Mouse (Mus musculus) myocyte (in vitro differentiated cells): ENCODE measurements around the gene Bmp6. TPM values are rescaled to one million over a fixed set of nuclear protein-coding genes. Genes with fewer than 3 reads are reported as not detected.

ENCODE experiments used
- H3K27me3 ChIP-seq: one replicate; pipeline ENCODE4 v1.6.1; 2011; ENCODE audit not compliant: control insufficient read depth, insufficient read depth, insufficient read length
- H3K36me3 ChIP-seq: one replicate; pipeline ENCODE4 v1.6.1; 2011; ENCODE audit not compliant: control insufficient read depth, insufficient read depth
- H3K4me2 ChIP-seq: one replicate; pipeline ENCODE4 v1.6.1; 2011; ENCODE audit warnings: low read depth, control low read depth
- H3K4me3 ChIP-seq: one replicate; pipeline ENCODE4 v1.5.1; 2011; ENCODE audit warnings: mild to moderate bottlenecking, control low read depth, moderate library complexity
- H3K79me2 ChIP-seq: one replicate; pipeline ENCODE4 v1.6.1; 2011; ENCODE audit not compliant: control insufficient read depth, insufficient read depth
- H3ac ChIP-seq: one replicate; pipeline ENCODE4 v1.6.1; 2011; ENCODE audit not compliant: control insufficient read depth, insufficient read length
- CEBPB ChIP-seq: IDR thresholded peaks from 2 replicates; pipeline ENCODE4 v1.6.1; 2011; ENCODE audit warnings: mild to moderate bottlenecking, moderate library complexity; ENCODE audit not compliant: poor library complexity, insufficient read depth, severe bottlenecking
- E2F4 ChIP-seq: IDR thresholded peaks from one replicate; pipeline ENCODE4 v1.6.1; 2011; ENCODE audit warnings: mild to moderate bottlenecking, control low read depth, moderate library complexity; ENCODE audit not compliant: insufficient read depth
- MAX ChIP-seq: IDR thresholded peaks from one replicate; pipeline ENCODE4 v1.6.1; 2011; ENCODE audit warnings: low read depth, mild to moderate bottlenecking, control low read depth
- MYOD1 ChIP-seq, 3 experiments: IDR thresholded peaks; one replicate each; pipeline ENCODE4 v1.6.1; 2011; ENCODE audit warnings: control low read depth in 2 of 3, low read depth in 2 of 3, mild to moderate bottlenecking in 2 of 3, moderate library complexity in 1 of 3; ENCODE audit not compliant: insufficient read length in 2 of 3, control insufficient read depth in 1 of 3
- MYOG ChIP-seq, 3 experiments: IDR thresholded peaks; one replicate each; pipeline ENCODE4 v1.6.1; 2011; ENCODE audit warnings: control low read depth in 2 of 3, low read depth in 2 of 3, mild to moderate bottlenecking in 2 of 3; ENCODE audit not compliant: insufficient read length in 2 of 3, control insufficient read depth in 1 of 3, insufficient read depth in 1 of 3
- POLR2A ChIP-seq: IDR thresholded peaks from one replicate; pipeline ENCODE4 v1.6.1; 2011; ENCODE audit warnings: low read depth, mild to moderate bottlenecking, control low read depth, moderate library complexity; ENCODE audit not compliant: insufficient read length
- POLR2AphosphoS2 ChIP-seq: IDR thresholded peaks from one replicate; pipeline ENCODE4 v1.6.1; 2011; ENCODE audit warnings: low read depth, control low read depth; ENCODE audit not compliant: insufficient read length
- REST ChIP-seq: IDR thresholded peaks from one replicate; pipeline ENCODE4 v1.6.1; 2011; ENCODE audit warnings: mild to moderate bottlenecking, control low read depth, moderate library complexity; ENCODE audit not compliant: insufficient read depth, insufficient read length
- SRF ChIP-seq: IDR thresholded peaks from one replicate; pipeline ENCODE4 v1.6.1; 2011; ENCODE audit warnings: low read depth; ENCODE audit not compliant: control insufficient read depth, insufficient read length
- TCF12 ChIP-seq: IDR thresholded peaks from one replicate; pipeline ENCODE4 v1.6.1; 2011; ENCODE audit warnings: mild to moderate bottlenecking, control low read depth; ENCODE audit not compliant: poor library complexity, insufficient read depth, severe bottlenecking
- TCF3 ChIP-seq: IDR thresholded peaks from one replicate; pipeline ENCODE4 v1.6.1; 2011; ENCODE audit warnings: low read depth, control low read depth; ENCODE audit not compliant: insufficient read length
- USF1 ChIP-seq: IDR thresholded peaks from one replicate; pipeline ENCODE4 v1.6.1; 2011; ENCODE audit warnings: low read depth, mild to moderate bottlenecking, control low read depth, moderate library complexity
- polyA plus RNA-seq: library from polyadenylated mRNA; unstranded; fragments of >200 nt; fragmentation: generic; extraction: Trizol; gene quantifications from one replicate; pipeline ENCODE4 v1.2.1, GENCODE M21; 2012; ENCODE audit warnings: missing spikeins

Gene Bmp6
- polyA plus RNA-seq, 1 experiment, result 0.06 TPM

- H3K4me2 ChIP-seq, result no peak overlapping the region
- TF ChIP-seq REST, result no peak
- no peak for TF ChIP-seq CEBPB
- TF ChIP-seq SRF, result no peak
- no peak for TF ChIP-seq MYOG (IDR thresholded peaks at IDR 0.05; ENCODE audit: control insufficient read depth in 1 of 3, insufficient read depth in 1 of 3, insufficient read length in 2 of 3, low read depth in 2 of 3)
- H3K27me3 ChIP-seq, result no peaks in the 10 kb centered on the region
- H3ac ChIP-seq, result no peak overlapping the region
- no peaks in the 10 kb centered on the region for H3K79me2 ChIP-seq
- no peaks in the 10 kb centered on the region for H3K36me3 ChIP-seq
- no peak overlapping the region for H3K4me3 ChIP-seq
These were observed 30.3 kb upstream of the Bmp6 start for GRCm38 (mm10) chr13:38314590-38314989.

- Histone ChIP-seq H3K4me2 (no peak overlapping the region), H3K79me2 (no peaks in the 10 kb centered on the region), H3K27me3 (no peaks in the 10 kb centered on the region), H3K4me3 (no peak overlapping the region), H3K36me3 (no peaks in the 10 kb centered on the region), H3ac (no peak overlapping the region)
- TF ChIP-seq POLR2A (no peak), MYOG (IDR thresholded peaks at IDR 0.05; ENCODE audit: control insufficient read depth in 1 of 3, insufficient read depth in 1 of 3, insufficient read length in 2 of 3, low read depth in 2 of 3) (no peak), USF1 (no peak), TCF3 (no peak), TCF12 (no peak), POLR2AphosphoS2 (no peak), E2F4 (no peak), SRF (no peak), MAX (no peak), REST (no peak), CEBPB (no peak), MYOD1 (IDR thresholded peaks at IDR 0.05; ENCODE audit: control insufficient read depth in 1 of 3, insufficient read length in 2 of 3, low read depth in 2 of 3) (no peak)
These were observed 26.5 kb upstream of the Bmp6 start for GRCm38 (mm10) chr13:38318418-38318817.

GRCm38 (mm10) chr13:38320354-38320753 lies 24.6 kb upstream of the Bmp6 start:
- H3K4me3 ChIP-seq, result no peak overlapping the region

GRCm38 (mm10) chr13:38324452-38324851 lies 20.5 kb upstream of the Bmp6 start:
- H3K27me3 ChIP-seq, result no peaks in the 10 kb centered on the region
- no peak overlapping the region for H3K4me2 ChIP-seq
- no peaks in the 10 kb centered on the region for H3K36me3 ChIP-seq
- H3K4me3 ChIP-seq, result no peak overlapping the region
- TF ChIP-seq TCF3, result no peak
- H3K79me2 ChIP-seq, result no peaks in the 10 kb centered on the region
- no peak overlapping the region for H3ac ChIP-seq

More at GRCm38 (mm10) chr13:38320354-38320753, 24.6 kb upstream of the Bmp6 start:
- no peak for TF ChIP-seq SRF
- no peak for TF ChIP-seq TCF12
- TF ChIP-seq TCF3, result no peak
- TF ChIP-seq MYOG (IDR thresholded peaks at IDR 0.05; ENCODE audit: control insufficient read depth in 1 of 3, insufficient read depth in 1 of 3, insufficient read length in 2 of 3, low read depth in 2 of 3), result no peak
- no peak for TF ChIP-seq POLR2AphosphoS2
- no peak for TF ChIP-seq E2F4
- TF ChIP-seq MYOD1 (IDR thresholded peaks at IDR 0.05; ENCODE audit: control insufficient read depth in 1 of 3, insufficient read length in 2 of 3, low read depth in 2 of 3), result no peak
- no peak for TF ChIP-seq CEBPB
- no peak for TF ChIP-seq POLR2A
- no peak for TF ChIP-seq MAX
- TF ChIP-seq REST, result no peak
- no peak for TF ChIP-seq USF1
- Histone ChIP-seq H3K4me2 (no peak overlapping the region), H3K27me3 (no peaks in the 10 kb centered on the region), H3K36me3 (no peaks in the 10 kb centered on the region), H3ac (no peak overlapping the region), H3K79me2 (no peaks in the 10 kb centered on the region)

GRCm38 (mm10) chr13:38327377-38327776 lies 17.5 kb upstream of the Bmp6 start:
- H3K27me3 ChIP-seq, result no peaks in the 10 kb centered on the region
- H3K4me2 ChIP-seq, result no peak overlapping the region
- no peaks in the 10 kb centered on the region for H3K36me3 ChIP-seq
- no peak overlapping the region for H3ac ChIP-seq
- no peaks in the 10 kb centered on the region for H3K79me2 ChIP-seq
- no peak overlapping the region for H3K4me3 ChIP-seq
- TF ChIP-seq MYOD1 (IDR thresholded peaks at IDR 0.05; ENCODE audit: control insufficient read depth in 1 of 3, insufficient read length in 2 of 3, low read depth in 2 of 3), result no peak

GRCm38 (mm10) chr13:38333496-38333895 lies 11.4 kb upstream of the Bmp6 start:
- Histone ChIP-seq H3K36me3 (no peaks in the 10 kb centered on the region), H3K79me2 (no peaks in the 10 kb centered on the region), H3K27me3 (no peaks in the 10 kb centered on the region), H3K4me2 (no peak overlapping the region), H3K4me3 (no peak overlapping the region), H3ac (no peak overlapping the region)
- no peak for TF ChIP-seq E2F4
- TF ChIP-seq MAX, result no peak
- TF ChIP-seq USF1, result no peak
- no peak for TF ChIP-seq TCF3
- no peak for TF ChIP-seq TCF12
- no peak for TF ChIP-seq REST
- no peak for TF ChIP-seq SRF
- no peak for TF ChIP-seq POLR2A
- no peak for TF ChIP-seq MYOG (IDR thresholded peaks at IDR 0.05; ENCODE audit: control insufficient read depth in 1 of 3, insufficient read depth in 1 of 3, insufficient read length in 2 of 3, low read depth in 2 of 3)
- no peak for TF ChIP-seq POLR2AphosphoS2
